Mouse (Mus musculus) heart, adult 2 months (tissue): ENCODE measurements around the gene Lmo7. TPM values are rescaled to one million over a fixed set of nuclear protein-coding genes. Genes with fewer than 3 reads are reported as not detected.

Experiments used
- DNase-seq, 2 experiments: peaks; one replicate each; pipeline ENCODE4 v3.0.0; 2021
- H3K27ac ChIP-seq: fragments of 200-600 bp; 2 replicates; pipeline ENCODE4 v1.8.1; 2022
- H3K27me3 ChIP-seq: fragments of 200-500 bp; 2 replicates; pipeline ENCODE4 v1.6.1; 2012; ENCODE audit warnings: mild to moderate bottlenecking, low read length, inconsistent platforms, mixed read lengths; ENCODE audit not compliant: control insufficient read depth, insufficient read depth
- H3K36me3 ChIP-seq: fragments of 200-500 bp; 2 replicates; pipeline ENCODE4 v1.6.1; 2012; ENCODE audit warnings: low read length, inconsistent platforms; ENCODE audit not compliant: control insufficient read depth, insufficient read depth
- H3K4me1 ChIP-seq: fragments of 200-500 bp; 2 replicates; pipeline ENCODE4 v1.6.1; 2011; ENCODE audit warnings: low read length; ENCODE audit not compliant: control insufficient read depth, insufficient read depth
- H3K4me3 ChIP-seq: fragments of 200-600 bp; 2 replicates; pipeline ENCODE4 v1.8.1; 2022
- H3K79me2 ChIP-seq: fragments of 200-500 bp; replicated peaks from 2 replicates; pipeline ENCODE4 v1.6.1; 2012; ENCODE audit warnings: mild to moderate bottlenecking, inconsistent platforms, low read length, moderate library complexity, mixed read lengths; ENCODE audit not compliant: control insufficient read depth, insufficient read depth
- H3K9ac ChIP-seq: fragments of 200-500 bp; 2 replicates; pipeline ENCODE4 v1.6.1; 2012; ENCODE audit warnings: low read depth, mild to moderate bottlenecking, control low read depth, inconsistent platforms, low read length, mixed read lengths
- CTCF ChIP-seq: fragments of 200-600 bp; IDR thresholded peaks from 2 replicates; pipeline ENCODE4 v1.8.1; 2022; ENCODE audit warnings: antibody characterized with exemption, mild to moderate bottlenecking, moderate library complexity
- EP300 ChIP-seq: fragments of 200-500 bp; IDR thresholded peaks from 2 replicates; pipeline ENCODE4 v1.6.1; 2011; ENCODE audit warnings: low read depth, low read length, control low read depth; ENCODE audit not compliant: insufficient read depth
- POLR2A ChIP-seq: fragments of 200-500 bp; IDR thresholded peaks from 2 replicates; pipeline ENCODE4 v1.6.1; 2011; ENCODE audit warnings: mild to moderate bottlenecking, low read depth, low read length, control low read depth; ENCODE audit not compliant: insufficient read depth
- WGBS: fragments of 180-500 bp; shearing (Covaris S2); methylation state at CpG from one replicate; pipeline ENCODE4 v1.1.7; 2018; 5-methylcytosine and 5-hydroxymethylcytosine counted together
- intact Hi-C: fragments of 180-260 bp; cut with DNase I; formaldehyde crosslinking; loops from one replicate; pipeline ENCODE4 v1.15.1; 2025
- long read RNA-seq: library from polyadenylated mRNA; stranded (forward); transcript quantifications from one replicate; pipeline ENCODE4 v2.0.0, GENCODE M21; 2021
- polyA plus RNA-seq: library from polyadenylated mRNA; depleted of rRNA; stranded (reverse); fragments of >200 nt; gene quantifications from 2 replicates; pipeline ENCODE4 v1.2.3, GENCODE M21; 2012; rRNA removed
- total RNA-seq, 2 experiments: library from RNA; stranded (reverse); gene quantifications; 2 replicates each; pipeline ENCODE4 v1.2.3; 2021

Gene Lmo7
- total RNA-seq, result 100 to 1,000 TPM; 336 to 412 TPM
- 165 and 237 TPM in 2 replicates for polyA plus RNA-seq
- long read RNA-seq, partial matches to known transcripts, result 137 of 189 reads
- long read RNA-seq, other reads (novel, unspliced or antisense), result 51 of 189 reads

GRCm38 (mm10) chr14:101729237-101729971 lies at the start of gene Lmo7, which contains the start of gene Gm9922:
TSS of gene Lmo7 (plus strand) at chr14:101729957.
TSS of gene Gm9922 (minus strand) at chr14:101729814.
- Histone ChIP-seq H3K79me2 (no peaks in the 10 kb centered on the region), H3K36me3 (no peaks in the 10 kb centered on the region), H3K27me3 (no peaks in the 10 kb centered on the region), H3K9ac (peak within 1 kb of the TSS; percentile 82), H3K4me3 (peak within 1 kb of the TSS; percentile 55), H3K27ac (peak within 1 kb of the TSS; percentile 69), H3K4me1 (no peaks in the 10 kb centered on the region)
- TF ChIP-seq EP300 (peak; percentile 66; the same call in 1 of the 2 replicates), POLR2A (peak; percentile 77), CTCF (peak; percentile 46)
- WGBS, result under 1% methylated on average over 51 of the region's 51 CpGs
- peak; percentile 85 to 87 for DNase-seq
- intact Hi-C loops, result loop anchor here (1.0 to 5.0 kb wide), 4 partner anchors 41 to 138 kb away; partner anchors contain the start of gene Tbc1d4

GRCm38 (mm10) chr14:101687696-101688095 lies 42.1 kb upstream of the Lmo7 start:
- no peaks in the 10 kb centered on the region for H3K79me2 ChIP-seq
- intact Hi-C loops, result loop anchor here (1.0 kb wide), 1 partner anchor 42 kb away; the partner anchor contains the start of genes Gm9922 and Lmo7
- no peak overlapping the region for H3K9ac ChIP-seq
- no peaks in the 10 kb centered on the region for H3K36me3 ChIP-seq
- no peaks in the 10 kb centered on the region for H3K27me3 ChIP-seq
- H3K4me1 ChIP-seq, result no peaks in the 10 kb centered on the region
- no peak overlapping the region for H3K27ac ChIP-seq
- WGBS, result 96% methylated on average over 6 of the region's 6 CpGs
- TF ChIP-seq POLR2A (no peak), CTCF (no peak), EP300 (no peak)
- H3K4me3 ChIP-seq, result no peak overlapping the region
- no peak for DNase-seq

- Histone ChIP-seq H3K9ac (no peak overlapping the region), H3K4me3 (no peak overlapping the region), H3K79me2 (no peaks in the 10 kb centered on the region), H3K27me3 (no peaks in the 10 kb centered on the region), H3K36me3 (no peaks in the 10 kb centered on the region), H3K4me1 (no peaks in the 10 kb centered on the region), H3K27ac (no peak overlapping the region)
- intact Hi-C loops, result loop anchor here (1.0 kb wide), 1 partner anchor 41 kb away; the partner anchor contains the start of genes Gm9922 and Lmo7
- peak in 1 of 2 experiments; percentile 16 for DNase-seq
- TF ChIP-seq CTCF (no peak), EP300 (peak; percentile 58; the same call in 1 of the 2 replicates)
- 39% methylated on average over 2 of the region's 2 CpGs for WGBS
Observed at GRCm38 (mm10) chr14:101688406-101688805, 41.4 kb upstream of the Lmo7 start.

- no peak for DNase-seq
- H3K79me2 ChIP-seq, result no peaks in the 10 kb centered on the region
- no peaks in the 10 kb centered on the region for H3K36me3 ChIP-seq
- H3K4me1 ChIP-seq, result no peaks in the 10 kb centered on the region
- H3K27ac ChIP-seq, result no peak overlapping the region
- intact Hi-C loops, result no loop called here
- H3K9ac ChIP-seq, result no peak overlapping the region
- H3K27me3 ChIP-seq, result no peaks in the 10 kb centered on the region
- H3K4me3 ChIP-seq, result no peak overlapping the region
- TF ChIP-seq EP300, result no peak
- no peak for TF ChIP-seq CTCF
- no peak for TF ChIP-seq POLR2A
- WGBS, result 60% methylated on average over 4 of the region's 4 CpGs
Observed at GRCm38 (mm10) chr14:101704479-101704878, 25.3 kb upstream of the Lmo7 start.

- intact Hi-C loops, result no loop called here
- WGBS, result 76% methylated on average over 5 of the region's 5 CpGs
Observed at GRCm38 (mm10) chr14:101707088-101707487, 22.7 kb upstream of the Lmo7 start.

GRCm38 (mm10) chr14:101714414-101714813 lies 15.3 kb upstream of the Lmo7 start:
- Histone ChIP-seq H3K27ac (no peak overlapping the region), H3K4me1 (no peaks in the 10 kb centered on the region), H3K9ac (no peak overlapping the region), H3K4me3 (no peak overlapping the region), H3K27me3 (no peaks in the 10 kb centered on the region), H3K36me3 (no peaks in the 10 kb centered on the region), H3K79me2 (no peaks in the 10 kb centered on the region)
- DNase-seq, result no peak
- no peak for TF ChIP-seq CTCF
- no peak for TF ChIP-seq EP300
- WGBS, result 84% methylated on average over 2 of the region's 2 CpGs
- intact Hi-C loops, result no loop called here

More at GRCm38 (mm10) chr14:101707088-101707487, 22.7 kb upstream of the Lmo7 start:
- H3K4me3 ChIP-seq, result no peak overlapping the region
- no peaks in the 10 kb centered on the region for H3K36me3 ChIP-seq
- H3K4me1 ChIP-seq, result no peaks in the 10 kb centered on the region
- H3K27me3 ChIP-seq, result no peaks in the 10 kb centered on the region
- no peak for TF ChIP-seq EP300
- TF ChIP-seq CTCF, result no peak
- no peak for TF ChIP-seq POLR2A
- no peaks in the 10 kb centered on the region for H3K79me2 ChIP-seq
- no peak overlapping the region for H3K9ac ChIP-seq
- no peak for DNase-seq
- H3K27ac ChIP-seq, result no peak overlapping the region
